Mouse (Mus musculus) heart, postnatal 36 days (tissue): Measurements from ENCODE around the gene Efna4. TPM values are rescaled to one million over a fixed set of nuclear protein-coding genes. Genes with fewer than 3 reads are reported as not detected.

ENCODE experiments used
- DNase-seq, 2 experiments: peaks; one replicate each; pipeline ENCODE4 v3.0.0; 2021 to 2022
- intact Hi-C: fragments of 180-260 bp; cut with DNase I; formaldehyde crosslinking; loops from one replicate; pipeline ENCODE4 v1.15.1; 2025
- total RNA-seq, 2 experiments: library from RNA; stranded (reverse); gene quantifications; 2 replicates each; pipeline ENCODE4 v1.2.3; 2021

Gene Efna4
- total RNA-seq, 2 experiments from 2014 or later: 0.19 to 0.22 TPM

DNA sequence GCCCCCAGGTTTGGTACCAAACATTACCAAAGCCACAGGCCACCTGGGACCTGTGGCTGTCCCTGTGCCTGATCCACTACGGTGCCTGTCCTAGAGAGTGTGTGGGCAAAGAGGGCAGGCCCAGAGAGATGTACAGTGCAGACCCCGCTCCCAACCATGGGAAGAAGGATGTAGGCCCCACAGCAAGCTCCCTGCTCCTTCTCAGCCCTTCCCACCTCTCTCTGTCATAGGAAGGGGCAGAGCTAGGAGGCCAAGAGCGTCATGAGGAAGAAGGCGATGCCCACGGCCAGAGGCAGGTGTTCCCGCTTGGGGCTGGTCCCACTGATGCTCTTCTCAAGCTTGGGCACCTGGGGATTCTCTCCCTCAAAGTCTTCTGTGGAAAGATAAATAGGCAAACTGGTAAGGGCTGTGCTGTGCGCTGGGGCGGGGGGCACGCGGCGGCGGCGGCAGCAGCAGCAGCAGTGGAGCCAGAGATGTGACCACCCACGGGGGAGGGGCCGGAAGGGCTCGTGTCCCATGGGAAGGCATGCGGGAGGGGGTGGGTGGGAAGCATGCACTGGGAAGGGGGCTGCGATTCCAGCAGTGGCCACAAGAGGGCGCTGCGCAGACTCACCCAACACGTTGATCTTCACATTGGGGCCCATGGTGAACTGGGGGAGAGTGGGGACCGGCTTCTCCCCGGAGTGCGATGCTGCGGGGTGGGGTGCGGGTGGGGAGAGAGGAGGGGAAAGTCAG, 22.5 kb downstream of the Efna4 start:
- peak; percentile 81 to 87 for DNase-seq
- intact Hi-C loops: no loop called here

DNA sequence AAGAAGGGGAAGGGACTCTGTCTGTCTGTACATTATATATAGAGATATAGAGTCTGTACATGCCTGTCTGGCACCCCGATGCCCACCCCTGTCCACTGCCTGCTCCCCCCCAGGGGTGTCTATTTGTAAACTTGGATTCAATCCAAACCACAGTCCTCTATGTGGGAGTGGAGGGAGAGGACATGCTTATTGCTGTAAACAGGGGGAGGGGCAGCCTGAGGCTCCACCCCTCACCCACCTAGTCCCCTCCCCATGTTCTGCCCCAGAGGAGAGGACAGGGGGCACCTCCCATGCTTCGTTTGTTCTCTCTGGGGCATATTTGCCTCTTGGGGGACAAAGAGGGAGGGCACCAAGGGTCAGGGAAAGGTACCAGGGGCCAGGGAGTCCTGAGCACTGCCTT, 23.0 kb downstream of the Efna4 start:
- intact Hi-C loops: no loop called here
- DNase-seq: no peak

DNA sequence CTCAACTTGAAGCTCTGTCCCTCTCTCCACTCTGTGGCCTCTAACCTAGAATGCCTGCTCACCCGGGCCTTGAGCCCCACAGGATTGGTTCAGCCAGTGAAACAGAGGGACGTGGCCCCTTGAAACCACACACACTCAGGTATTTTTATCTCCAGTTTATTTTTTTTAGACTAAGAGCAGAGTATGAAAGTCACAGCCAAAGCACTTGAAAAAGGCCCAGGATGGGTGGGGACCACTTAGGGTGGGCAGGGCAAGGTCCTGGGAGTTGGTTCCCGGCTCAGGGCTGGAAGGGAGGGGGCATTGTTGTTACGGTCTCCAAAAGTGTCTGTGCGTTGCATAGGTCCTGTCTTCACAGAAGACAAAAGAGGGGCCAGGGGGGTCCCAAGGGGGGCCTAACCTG, 23.5 kb downstream of the Efna4 start:
- DNase-seq: no peak
- intact Hi-C loops: no loop called here

DNA sequence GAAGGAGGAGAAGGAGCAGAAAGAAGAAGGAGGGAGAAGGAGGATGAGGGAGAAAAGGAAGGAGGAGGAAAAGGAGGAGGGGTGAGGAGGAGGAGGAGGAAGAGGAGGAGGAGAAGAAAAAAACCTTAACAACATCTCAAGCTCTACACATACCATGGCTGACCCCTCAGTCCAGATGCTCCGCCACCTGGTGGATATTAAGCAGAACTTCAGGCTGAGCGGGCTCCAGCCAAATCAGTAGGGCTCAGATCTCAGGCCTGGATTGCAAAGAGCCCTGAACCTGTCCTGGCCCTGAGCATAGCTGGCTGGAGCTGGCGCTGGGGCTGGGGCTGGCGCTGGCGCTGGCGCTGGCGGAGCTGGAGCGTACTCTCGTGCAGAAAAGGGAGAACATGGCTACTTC, 29.7 kb downstream of the Efna4 start:
- peak; percentile 68 to 71 for DNase-seq

DNA sequence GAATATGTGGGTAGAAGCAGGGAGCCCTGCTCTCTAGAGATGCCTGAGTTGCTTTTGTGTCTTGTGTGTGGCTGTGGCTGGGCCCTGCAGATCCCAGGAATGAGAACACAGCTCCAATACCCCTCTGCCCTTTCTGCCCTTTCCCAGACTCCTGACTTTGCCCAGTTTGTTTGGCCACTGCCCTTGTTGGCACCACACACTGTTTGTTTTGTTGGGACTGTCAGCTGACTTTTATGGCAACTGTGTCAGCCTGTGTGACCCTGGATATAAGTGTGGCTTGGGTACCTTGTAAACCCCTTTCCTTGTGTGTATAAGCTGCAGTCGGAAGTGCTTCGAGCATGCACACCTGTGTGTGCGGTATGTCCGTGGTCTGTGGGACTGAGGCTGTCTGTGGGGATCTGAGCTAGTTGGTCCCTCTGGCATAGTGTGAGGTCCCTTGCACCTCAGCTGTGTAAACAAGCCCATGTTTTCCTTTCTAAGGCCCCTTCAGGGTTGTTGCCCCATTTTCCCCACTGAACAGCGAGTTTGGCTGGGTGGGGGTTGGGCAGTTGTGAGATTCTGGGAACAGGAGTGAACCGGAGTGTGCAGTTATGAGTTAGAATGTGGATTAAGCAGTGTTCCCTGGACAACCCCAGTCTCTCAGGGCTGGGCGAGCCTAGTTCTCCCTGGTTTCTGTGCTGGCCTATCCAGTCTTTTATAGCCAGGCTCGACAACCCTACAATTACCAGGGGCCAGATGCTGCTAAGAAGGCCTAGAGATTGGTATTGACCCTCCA, 32.1 kb downstream of the Efna4 start:
- DNase-seq: no peak
- intact Hi-C loops: loop anchor here (10.0 kb wide), 1 partner anchor 191 kb away; no protein-coding TSS in a partner anchor

More for the DNA sequence above, 29.7 kb downstream of the Efna4 start:
- intact Hi-C loops: loop anchor here (1.0 to 10.0 kb wide), 3 partner anchors 19 to 193 kb away; no protein-coding TSS in a partner anchor

DNA sequence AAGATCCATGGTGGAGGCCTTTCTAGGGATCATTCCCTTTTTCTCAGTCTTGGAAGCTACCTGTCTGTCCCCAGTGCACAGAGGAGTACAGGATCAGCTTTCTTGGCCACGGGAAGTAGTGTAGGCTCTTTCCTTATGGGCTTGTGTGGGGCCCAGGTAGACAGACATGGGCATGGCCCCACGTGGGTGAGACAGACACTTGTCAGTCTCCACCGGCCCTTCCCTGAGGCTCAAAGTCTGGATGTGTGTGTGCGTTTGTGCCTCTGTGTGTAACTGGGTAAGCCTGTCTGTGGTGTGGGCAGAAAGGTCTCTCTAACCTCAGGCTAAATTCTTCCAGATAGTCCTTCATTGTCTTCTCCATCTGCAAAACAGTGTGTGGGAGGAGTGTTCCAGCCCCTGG, 32.7 kb downstream of the Efna4 start:
- DNase-seq: no peak
- intact Hi-C loops: loop anchor here (10.0 kb wide), 1 partner anchor 190 kb away; no protein-coding TSS in a partner anchor

DNA sequence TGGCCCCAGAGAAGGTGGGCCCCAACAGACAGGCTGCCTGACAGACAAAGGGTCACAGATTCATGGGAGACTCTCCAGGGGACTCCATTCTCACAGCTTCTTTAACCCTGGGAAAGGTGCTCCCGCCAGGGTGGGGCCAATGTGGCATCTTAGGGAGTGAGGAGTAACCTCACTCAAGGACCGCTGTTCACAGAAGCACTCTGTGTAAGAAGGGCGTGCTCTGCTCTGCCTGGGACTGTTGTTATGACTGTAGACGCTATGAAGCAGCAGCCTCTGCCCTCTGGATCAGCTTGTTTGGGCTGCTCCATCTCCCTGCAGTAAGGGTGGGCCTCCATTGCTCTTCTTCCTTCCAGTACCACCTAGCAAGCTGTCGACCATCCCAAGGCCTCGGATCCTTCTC, 33.4 kb downstream of the Efna4 start:
- DNase-seq: no peak
- intact Hi-C loops: loop anchor here (10.0 kb wide), 1 partner anchor 190 kb away; no protein-coding TSS in a partner anchor

DNA sequence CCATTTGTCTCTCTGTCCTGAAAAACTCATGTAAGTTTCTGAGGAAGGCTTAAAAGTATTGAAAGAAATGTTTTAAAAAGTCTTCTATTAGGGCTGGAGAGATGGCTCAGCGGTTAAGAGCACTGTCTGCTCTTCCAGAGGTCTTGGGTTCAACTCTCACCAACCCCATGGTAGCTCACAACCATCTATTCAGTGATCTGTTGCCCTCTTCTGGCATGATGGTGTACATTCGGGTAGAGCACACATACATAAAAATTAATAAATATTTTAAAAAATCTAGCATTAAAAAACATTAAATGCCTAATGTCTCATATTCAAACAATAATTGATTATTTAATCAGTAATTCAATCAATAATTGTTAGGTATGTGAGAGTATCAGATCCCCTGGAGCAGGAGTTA, 37.3 kb downstream of the Efna4 start:
- no peak for DNase-seq
- intact Hi-C loops: loop anchor here (10.0 kb wide), 1 partner anchor 186 kb away; no protein-coding TSS in a partner anchor

DNA sequence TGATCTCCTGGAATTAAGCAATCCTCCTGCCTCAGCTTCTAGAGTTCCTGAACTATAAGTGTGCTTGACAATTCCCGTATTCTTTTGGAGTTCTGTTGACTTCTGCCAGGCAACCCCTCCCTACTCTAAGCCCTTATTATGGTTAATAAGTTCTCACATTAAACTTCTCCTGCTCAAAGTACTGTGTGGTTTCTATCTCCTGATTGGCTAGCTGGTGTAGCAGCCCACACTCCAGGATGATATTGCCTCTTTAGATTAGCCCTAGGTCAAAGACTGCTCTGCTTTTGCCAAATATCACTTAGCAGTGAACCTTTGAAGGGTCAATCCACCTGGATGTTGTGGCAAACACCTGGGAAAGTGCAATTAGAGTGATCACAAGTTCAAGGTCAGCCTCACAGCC, 37.8 kb downstream of the Efna4 start:
- intact Hi-C loops: loop anchor here (10.0 kb wide), 1 partner anchor 185 kb away; no protein-coding TSS in a partner anchor

DNA sequence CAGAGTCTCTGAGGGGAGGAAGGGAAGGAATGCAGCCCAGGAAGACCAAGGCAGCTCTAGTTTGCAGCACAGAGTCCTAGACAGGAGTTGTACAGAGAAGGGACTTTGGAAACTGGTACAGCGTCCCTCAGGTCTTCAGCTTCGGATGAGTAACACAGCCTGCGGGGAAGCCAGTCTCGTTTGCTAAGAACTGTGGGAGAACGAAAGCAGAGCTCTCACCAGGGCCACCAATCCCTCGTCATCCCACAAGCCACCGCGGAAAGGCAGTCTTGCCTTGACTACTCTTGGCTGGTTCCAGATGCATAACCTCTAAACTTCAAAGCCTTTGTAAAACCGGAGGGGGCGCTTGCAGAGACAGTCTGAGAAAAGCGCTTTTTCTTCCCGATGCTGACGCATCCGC, 38.3 kb downstream of the Efna4 start:
- intact Hi-C loops: no loop called here
- DNase-seq: no peak

More for the DNA sequence above, 37.8 kb downstream of the Efna4 start:
- no peak for DNase-seq

DNA sequence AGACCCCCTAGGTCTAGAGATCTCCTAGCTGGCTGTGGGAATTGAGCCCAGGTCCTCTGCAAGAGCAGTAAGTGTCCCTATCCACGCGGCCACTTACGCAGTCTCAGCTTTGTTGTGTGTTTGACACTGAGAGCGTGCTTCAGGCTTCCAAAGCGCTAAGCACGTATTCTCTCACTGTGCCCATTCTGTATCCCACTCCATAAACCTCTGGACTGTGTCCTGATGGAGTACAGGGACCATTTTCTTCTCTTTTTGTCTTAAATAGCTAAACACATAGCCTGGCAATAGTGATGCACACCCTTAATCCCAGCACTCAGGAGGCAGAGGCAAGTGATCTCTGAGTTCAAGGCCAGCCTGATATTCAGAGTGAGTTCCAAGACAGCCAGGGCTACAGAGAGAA, 38.9 kb downstream of the Efna4 start:
- DNase-seq: no peak
- intact Hi-C loops: no loop called here

DNA sequence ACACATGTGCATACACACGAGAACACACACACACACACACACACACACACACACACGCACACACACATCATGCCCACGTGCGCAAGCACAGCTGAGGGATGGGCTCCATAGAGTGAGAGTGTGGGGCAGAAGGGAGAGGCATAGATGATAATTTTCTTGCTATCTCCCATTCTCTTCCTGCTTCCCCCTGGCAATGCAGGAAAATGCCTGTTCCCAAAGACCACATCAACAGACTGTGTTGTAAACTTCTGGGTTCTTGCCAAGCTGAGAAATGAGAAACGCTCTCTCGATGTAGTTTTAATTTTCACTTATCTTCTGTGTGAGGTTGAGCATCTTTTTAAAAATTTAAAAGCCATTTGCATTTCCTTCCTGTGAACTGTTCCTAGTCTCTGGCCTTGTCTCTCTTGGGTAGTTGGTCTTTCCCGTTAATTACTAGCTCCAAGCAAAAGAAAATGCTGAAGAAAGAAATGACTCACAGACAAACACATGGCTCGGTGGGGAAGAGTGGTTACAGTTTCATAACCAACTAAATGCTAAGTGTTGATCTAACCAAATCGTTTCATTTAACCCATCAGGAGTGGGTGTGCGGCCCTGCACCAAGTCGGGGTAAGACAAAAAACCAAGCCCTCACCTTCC, 40.9 kb downstream of the Efna4 start:
- DNase-seq: no peak
- intact Hi-C loops: no loop called here

DNA sequence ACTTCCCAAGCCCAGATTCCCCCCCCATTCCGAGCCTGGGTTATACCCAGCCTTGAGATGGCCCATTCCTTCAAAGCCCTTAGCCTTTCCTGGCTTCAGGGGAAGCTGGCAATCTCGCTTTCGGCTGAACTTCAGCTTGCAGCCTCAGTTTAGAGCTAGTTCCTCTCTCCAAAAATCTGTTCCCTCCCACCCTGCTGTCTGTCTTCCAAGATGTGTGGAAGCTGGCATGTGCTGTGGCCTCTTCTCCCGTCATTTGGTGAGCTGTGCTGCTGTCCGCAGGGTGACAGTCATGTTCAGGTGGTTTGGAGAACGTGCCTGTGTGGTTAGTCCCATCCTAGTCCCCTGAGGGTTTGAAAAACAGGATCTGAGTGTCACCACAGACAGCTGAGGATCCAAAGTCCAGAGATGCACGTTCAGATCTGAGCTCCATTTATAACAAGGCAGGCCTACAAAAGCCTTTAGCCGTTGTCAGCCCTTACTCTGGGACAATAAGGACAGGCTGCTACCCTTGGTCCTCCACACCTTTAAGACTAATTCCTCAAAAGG, 42.1 kb downstream of the Efna4 start:
- no peak for DNase-seq
- intact Hi-C loops: no loop called here

DNA sequence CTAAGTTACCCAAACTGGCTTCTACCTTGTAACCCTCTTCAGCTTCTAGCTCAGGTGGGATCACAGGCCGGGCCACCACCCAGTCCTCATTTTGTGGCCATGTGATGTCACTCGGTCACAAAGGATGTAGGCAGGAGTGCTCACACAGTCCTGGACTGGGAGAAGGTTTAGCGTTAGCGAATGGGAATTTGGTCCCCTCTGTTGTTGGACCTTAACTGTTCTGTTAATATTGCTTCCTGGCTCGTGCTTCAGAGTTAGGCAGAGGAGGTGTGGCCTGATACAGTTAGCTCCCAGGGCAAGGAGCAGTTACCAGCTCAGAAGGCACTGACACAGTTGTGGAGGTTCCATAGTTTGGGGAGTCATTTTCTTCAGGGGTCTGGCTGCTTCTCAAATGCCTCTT, 43.6 kb downstream of the Efna4 start:
- intact Hi-C loops: no loop called here
- DNase-seq: no peak

DNA sequence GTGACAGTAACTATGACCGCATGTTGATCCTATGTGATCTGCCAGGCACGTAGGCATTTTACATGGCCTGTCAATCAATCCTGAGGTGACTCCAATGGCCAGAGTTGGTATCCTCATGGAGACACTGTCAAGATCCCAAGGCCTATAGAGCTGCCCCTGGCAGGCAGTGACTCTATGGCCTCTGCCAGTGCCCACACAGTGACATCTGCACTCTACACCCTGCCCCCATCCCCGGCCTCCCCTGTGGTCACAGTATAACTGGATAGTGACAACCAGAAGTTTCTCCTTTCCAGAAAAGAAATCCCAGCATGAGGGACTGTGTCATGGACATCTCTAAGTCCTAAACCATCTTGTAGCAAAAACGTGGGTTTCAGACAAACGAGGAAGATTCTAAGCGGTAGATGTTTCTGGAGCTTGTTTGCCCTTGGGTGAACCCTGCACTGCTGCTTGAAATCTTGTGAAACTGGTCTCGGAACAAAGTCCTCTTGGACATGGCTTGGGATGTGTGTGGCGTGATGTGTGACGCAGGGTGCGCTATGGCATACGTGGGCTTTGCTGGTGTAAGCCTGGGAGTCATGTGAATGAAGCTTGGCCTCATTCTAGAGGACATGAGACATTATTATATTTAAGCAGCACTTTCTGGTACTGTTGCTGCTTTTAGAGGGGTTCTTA, 44.4 kb downstream of the Efna4 start:
- intact Hi-C loops: no loop called here
- DNase-seq: no peak

DNA sequence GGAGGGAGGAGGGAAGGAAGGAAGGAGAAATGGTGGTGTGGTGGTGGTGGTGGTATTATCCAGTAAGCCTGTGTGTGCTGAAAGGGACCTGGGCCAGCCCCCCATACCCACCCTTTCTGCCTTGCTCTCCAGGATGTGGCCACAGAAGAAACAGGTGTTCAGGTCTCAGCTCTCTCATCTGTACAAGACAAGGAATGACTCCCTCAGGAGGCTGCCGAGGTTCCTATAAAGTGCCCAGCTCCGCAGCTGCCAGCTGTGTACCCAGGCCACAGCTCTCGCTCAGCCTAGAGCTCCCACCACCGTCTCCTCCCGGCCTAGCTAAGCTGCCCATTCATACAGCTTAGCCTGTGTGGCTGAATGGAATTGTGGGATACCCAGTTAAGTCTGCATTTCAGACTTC, 45.5 kb downstream of the Efna4 start:
- no peak for DNase-seq
- intact Hi-C loops: no loop called here

DNA sequence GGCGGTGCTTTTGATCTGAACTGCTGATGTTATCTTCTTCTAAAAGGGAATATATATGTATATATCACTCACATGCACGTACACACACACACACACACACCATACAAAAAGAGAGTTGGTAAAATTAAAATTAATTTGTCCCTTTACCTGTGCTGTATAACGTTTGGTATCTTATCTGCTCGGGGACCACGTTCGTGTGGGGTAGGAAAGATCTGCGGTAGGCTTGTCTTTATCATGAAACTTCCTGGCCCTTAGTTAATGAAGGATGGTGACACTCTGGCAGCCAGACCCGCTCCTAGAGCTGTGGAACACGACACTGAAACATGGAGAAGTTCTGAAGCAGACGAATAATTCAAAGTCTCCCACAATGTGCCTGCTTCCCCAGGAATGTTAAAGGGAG, 46.0 kb downstream of the Efna4 start:
- no peak for DNase-seq
- intact Hi-C loops: no loop called here

DNA sequence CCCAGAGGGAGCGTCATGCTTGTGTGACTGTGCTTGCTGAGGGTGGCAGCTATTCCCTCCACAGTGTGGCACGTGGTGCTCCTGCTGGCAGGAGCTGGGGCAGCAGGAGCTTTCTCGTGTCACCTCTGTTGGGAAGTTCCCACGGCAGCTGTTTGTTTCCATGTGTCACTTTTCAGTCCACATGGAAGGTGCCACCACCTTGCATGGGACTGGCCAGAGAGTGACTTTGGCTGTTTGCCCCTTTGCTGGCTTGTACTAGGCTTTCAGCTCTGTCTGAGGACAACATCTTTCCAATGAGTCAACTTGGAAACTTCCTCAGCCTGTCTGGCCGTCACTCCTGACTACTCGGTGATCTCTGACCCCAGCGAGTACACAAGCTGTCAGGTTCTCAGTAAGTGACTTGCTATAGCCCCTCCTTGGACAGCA, 49.3 kb downstream of the Efna4 start:
- intact Hi-C loops: loop anchor here (2.0 kb wide), 1 partner anchor 20 kb away; no protein-coding TSS in a partner anchor
- peak; percentile 40 to 47 for DNase-seq

DNA sequence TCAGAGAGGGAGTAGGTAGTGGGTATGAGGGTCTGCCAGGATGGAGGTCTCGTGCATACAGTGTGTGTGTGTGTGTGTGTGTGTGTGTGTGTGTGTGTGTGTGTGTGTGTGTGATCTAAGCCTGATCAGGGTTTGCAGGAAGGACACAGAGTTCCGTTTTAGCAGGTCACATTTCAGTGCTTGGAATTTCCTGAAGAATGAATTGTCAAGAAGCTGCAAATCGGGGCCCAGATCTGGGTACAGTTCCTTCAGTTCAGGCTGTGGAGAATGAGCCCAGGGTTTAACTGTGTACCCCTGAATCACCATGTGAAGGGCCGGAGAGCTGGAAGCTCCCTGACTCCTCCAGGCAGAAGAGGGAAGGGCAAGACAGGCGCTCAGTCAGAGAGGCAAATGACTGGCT, 50.5 kb downstream of the Efna4 start:
- intact Hi-C loops: no loop called here
- DNase-seq: no peak

DNA sequence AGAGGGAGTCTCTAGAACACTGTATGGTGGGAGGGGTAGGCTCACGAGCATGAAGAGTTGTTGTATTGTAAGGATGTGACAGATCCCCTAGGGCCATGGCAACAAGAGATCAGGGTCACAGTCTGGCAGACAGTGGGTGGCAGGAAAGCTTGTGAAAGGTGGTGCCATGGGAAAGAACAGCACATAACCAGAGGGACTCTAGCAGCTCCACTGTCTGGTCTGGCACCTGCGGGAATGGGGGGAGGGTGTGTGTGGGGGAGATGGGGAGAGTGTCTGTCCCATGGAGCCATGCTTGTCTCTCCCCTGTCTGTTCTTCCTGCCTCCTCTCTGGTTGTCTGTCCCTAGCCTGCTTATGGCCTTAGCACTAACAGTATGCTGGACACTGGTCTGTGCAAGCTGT, 52.3 kb downstream of the Efna4 start:
- no peak for DNase-seq
- intact Hi-C loops: no loop called here
